Mouse (Mus musculus) naive thymus-derived CD4-positive, alpha-beta T cell, adult 2 months (primary cell): Measurements from ENCODE around the gene Plxdc1.

Source experiments
- DNase-seq: peaks from one replicate; pipeline ENCODE4 v3.0.0-alpha.2; 2011; ENCODE audit warnings: low read depth

Plxdc1 gene

DNA sequence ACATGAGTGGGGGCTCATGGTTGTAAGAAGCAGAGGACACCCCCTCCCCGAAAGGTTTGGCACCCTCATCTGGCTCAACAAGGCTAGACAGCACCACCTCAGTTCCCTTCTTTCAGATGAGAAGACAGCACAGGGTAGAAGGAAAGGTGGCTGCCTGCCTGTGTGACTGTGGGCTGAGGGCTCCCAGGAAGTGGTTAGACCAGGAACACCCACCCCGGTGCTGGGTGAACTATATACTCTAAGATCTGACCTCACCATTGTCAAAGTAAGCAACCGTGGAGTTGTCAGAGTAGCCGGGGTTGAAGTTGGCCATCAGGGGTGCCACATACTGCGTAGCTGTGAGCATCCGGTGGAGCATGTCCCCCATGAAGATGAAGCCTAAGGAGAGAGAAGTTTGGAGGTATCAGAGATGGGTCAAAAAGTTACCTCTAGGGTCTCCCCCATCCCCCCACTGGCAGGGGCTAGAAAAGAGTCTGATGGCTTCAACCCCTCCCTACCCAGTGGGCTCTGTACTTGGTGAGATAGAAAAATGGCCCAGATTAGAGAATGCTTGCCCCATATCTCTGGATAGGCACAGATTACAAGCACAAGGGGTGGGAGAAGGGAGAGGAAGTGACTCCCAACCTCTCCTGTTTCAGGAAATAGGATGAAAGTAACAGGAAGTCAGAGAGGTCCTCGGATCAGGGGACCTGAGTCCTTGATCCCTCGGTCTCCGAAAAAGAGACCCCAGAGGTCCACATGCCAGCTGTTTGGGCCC, 30.9 kb downstream of the Plxdc1 start:
- peak; percentile 70 for DNase-seq

DNA sequence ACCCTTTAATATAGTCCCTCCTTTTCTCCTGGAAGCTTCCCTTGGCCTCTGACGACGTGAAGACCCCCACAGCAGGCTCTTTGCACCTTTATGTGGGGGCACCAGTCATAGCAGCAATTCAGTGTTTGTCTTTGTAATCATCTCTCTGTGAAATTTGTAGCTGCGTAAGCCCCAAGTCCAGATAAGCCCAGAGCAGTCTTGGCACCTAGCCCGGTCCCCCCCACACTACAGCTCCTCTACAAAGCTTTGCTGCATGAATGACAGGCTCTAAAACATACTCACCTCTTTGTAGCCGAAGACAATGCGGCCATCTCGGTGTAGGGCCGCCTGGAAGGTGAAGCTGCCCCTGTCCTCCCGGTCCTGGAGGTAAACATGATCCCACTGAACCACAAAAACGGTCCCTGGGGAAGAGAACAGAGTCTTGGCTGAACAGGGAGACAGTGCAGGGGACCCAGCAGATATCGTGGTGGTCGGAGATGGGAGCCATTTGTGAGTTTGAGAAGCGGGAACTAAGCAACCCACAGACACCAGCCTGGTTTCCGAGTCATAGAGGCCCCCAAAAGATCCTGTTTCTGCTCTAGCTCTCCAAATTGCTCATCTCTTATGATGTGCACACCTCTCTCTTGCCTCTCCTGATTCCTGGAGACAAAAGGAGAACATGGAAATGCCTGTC, 31.6 kb downstream of the Plxdc1 start:
- DNase-seq: no peak

DNA sequence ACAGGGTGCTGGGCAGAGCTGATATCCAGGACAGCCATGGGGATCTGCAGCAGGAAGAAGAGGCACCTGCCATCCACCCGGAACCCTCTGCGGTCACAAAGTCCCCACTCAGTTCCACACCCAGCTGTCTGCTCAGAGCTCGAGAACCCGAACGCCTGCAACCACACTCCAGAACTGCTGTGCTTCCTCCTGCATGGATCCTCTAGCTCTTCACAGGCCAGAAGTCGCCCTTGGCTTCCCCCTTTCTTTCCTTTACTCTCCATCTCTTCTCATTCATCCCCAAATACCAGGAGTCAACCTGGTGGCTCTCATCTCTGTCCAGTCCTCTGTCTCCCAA, 32.3 kb downstream of the Plxdc1 start:
- DNase-seq: no peak

DNA sequence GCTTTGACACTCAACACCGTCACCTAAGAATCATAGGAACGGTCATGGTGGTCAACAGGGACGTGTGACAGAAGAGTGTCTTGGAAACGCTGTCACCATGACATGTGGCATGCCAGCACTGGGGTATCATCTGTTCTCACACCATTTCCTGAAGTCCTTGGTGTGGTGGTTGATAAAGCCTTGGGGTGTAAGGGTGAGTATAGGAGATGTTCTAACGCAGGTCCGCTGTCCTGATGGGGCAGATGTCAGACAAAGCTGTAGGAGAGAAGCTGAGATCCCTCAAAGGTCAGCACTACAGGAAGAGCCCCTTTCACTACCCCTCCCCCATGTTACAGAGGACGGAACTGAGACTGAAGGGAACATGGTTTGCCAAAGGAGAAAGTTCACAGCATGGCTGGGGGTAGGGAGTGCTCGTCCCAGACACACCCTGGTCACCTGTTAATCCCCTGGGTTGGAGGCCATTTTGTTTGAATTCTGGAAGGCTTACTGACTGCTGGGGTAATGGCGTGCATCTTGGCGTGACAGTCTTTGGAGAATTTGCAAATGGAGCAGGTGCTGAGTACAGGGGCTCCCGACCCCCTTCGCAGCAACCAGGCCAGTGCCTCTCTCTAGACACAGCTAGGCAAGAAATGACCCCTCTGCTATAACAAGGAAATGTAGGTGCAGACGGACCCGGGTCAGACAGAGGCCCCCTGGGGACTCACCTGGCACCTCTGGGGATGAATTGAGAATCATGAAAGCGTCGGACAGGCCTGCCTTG, 32.9 kb downstream of the Plxdc1 start:
- no peak for DNase-seq

DNA sequence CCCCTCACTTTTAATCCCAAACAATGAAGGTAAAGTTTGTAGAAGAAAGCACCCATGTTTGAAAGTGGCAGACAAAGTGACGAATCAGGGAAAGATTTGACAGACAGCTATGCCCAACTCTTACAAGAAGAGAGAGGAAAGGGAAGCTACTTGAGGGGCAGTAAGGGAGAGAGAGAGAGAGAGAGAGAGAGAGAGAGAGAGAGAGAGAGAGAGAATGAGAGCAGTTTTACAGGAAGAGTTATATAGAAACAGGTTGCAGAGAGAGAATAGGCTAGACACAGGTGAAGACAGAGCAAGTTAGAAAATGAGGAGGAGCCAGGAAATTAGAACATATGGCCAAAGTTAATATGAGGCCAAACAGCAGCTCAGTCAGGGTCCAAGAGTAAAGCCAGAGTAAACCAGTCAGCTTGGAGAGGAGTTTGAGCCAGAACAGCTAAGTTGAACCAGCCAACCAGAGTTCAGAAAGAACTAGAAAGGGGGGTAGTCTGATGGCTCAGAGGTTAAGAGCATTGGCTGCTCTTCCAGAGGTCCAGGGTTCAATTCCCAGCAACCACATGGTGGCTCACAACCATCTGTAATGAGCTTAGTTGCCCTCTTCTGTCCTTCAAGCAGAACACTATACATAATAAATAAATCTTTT, 33.8 kb downstream of the Plxdc1 start:
- DNase-seq: no peak

DNA sequence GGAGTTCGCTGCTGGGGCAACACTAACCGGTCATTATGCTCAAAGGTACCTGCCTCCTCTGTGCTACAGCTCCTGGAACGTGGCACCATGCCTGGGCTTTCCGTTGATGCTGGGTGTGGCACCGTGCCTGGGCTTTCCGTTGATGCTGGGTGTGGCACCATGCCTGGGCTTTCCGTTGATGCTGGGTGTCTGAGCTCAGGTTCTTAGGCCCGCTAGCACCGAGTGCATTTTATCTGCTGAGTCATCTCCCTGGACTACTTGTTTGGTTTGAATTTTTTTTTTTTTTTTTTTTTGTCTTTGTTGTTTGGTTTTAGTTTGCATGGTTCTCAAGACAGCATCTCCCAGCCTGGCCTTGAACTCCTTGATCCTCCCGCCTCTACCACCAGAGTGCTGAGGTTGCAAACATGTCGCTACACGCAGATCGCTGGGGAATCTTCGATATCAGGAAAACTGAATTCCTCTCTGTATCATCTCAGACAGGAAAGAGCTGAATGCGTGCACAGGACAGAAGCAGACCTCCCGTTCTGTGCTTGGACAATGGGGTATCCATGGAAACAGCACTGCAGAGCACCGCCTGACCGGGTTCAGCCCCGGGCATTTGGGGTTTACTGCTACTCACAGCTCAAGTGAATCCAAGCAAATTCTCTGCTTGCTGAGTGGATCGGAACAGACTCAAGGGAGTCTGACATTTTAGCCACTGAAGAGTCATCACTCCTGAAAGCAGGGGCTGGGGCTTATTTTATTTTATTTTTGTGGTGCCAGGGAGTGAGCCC, 36.4 kb downstream of the Plxdc1 start:
- no peak for DNase-seq

DNA sequence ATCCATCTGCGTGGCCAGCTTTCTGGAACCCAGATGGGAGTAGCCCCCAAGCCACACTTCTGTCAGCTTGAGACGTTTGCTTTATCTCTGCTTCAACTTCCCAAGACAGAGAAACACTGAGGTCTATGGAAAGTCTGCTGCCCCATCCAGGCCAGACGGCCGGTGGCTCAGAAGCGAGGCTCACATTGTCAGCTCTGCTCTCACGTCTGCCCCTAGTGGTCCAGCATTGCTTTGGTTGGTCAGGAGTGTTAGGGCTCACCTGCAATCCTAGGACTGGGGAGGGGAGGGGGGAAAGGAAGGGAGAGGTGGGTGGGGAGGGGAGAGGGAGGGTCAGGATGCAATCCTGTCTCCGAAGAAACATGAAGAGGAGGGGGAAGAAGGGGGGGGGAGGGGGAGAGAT, 38.8 kb downstream of the Plxdc1 start:
- peak; percentile 57 for DNase-seq

DNA sequence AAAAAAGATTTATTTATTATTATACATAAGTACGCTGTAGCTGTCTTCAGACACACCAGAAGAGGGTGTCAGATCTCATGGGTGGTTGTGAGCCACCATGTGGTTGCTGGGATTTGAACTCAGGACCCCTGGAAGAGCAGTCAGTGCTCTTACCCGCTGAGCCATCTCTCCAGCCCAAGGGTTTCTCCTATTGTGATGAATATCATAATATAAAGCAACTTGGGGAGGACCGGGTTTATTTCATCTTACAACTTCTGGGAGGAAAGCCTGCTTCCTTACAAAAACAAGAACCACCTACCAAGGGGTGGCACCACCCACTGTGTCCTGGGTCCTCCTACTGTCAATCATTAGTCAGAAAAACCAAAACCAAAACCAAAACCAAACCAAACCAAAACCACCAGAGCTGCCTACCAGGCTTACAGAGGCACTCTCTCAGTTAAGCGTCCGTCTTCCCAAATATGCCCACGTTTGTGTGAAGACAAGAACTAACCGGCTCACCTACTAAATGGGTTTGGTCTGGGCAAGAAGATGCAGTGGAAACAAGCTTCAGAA, 40.4 kb downstream of the Plxdc1 start:
- DNase-seq: peak; percentile 57

DNA sequence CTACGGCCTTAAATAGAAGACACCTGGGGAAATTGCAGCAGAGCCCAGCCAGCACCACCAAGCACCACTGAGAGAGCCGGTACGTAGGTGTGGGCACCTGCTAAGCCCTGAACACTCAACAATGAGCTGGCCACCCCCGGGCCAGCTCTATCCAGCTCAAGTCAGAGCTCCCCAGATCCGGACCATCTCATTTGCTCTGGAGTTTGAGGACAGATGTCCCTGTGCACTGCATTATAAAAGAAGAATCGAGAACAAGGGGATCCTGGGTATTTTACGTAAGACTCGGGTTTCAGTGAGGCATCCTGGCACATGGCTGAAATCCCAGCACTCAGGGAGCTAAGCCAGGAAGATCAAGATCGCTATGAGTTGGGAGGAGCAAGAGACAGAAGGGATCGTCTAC, 41.2 kb downstream of the Plxdc1 start:
- DNase-seq: no peak

DNA sequence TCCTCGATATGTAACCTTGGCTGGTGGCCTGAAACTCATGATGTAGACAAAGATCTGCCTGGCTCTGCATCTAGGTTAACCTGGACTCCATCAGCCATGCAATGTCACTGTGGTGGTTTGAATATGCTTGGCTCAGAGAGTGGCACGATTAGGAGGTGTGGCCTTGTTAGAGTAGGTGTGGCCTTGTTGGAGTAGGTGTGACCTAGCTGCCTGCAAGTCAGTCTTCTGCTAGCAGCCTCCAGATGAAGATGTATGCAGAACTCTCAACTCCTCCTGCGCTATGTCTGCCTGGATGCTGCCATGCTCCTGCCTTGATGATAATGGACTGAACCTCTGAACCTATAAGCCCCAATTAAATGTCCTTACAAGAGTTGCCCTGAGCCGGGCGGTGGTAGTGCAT, 43.0 kb downstream of the Plxdc1 start:
- no peak for DNase-seq

DNA sequence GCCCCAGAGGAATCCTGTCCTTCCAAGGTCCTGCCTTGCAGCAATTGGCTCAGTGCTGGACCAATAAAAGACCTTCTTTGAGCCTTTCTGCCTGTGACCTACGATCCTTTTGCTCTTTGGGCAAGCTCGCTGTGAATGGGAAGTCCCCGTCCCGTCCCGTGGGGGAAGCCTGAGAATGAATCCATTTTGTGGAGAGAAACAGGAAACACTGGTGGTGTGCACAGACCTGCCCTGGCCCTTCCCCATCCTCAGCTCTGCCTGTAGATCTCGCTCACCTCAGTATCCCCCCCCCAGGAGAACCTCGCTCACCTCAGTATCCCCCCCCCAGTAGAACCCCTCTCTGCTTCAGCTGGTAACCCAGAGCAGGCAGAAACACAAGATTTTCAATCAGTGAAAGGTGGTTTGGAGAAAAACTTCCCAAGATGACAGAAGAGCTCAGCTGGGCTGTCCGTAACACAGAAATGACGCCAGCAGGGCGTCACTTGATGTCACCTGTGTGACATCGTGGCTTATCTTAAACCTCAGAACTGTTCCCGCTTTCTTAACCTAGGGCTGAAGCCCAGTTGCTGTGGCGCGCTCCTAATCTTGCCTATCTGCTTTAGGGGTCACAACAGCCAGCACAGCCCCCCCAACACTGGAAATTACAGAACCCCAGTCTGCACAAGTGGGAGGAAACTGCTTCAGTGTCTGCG, 43.7 kb downstream of the Plxdc1 start:
- peak; percentile 36 for DNase-seq

DNA sequence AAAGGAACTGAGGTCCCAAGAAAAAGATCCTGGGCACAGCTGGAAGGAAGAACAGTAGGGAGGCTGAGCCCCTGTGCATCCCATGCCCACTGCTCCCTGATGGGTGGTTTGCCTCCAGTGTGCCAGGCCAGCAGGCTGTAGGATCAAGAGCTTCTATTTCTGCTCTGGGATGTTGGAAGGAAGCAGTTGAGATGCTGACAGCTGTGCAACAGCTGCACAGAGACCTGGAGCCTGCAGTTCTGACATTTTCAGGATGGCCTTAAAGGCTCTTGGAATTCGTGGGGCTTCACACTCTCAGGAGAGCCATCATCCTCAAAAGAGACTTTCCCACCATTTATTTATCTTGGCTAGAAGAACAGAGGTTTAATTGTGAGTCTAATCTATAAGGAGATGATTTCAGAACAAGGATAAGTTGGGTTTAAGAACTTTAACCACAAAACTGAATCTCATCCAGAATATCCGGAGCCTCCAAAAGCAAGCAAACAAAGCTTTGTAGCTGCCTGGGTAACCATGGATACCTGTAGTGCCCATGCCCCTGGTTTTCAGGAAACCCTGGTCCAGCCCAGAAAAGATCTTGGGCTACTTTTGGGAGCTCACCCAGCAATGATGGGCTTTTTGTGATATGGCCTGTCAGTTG, 48.7 kb downstream of the Plxdc1 start:
- no peak for DNase-seq

DNA sequence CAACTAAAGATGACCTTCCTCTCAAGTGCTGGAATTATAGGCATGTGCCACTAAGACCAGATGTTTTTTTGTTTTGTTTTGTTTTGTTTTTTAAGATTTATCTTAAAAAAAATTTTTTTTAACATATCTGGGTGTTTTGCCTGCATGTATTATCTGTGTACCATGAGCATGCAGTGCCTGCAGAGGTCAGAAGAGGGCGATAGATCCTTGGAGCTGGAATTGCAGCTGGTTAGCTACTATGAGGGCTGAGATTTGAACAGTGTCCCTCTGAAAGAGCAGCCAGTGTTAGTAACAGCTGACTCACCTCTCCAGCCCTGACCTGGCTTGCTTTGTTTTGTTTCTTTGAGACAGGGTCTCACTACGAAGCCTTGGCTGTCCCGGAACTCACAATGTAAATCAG, 49.5 kb downstream of the Plxdc1 start:
- peak; percentile 87 for DNase-seq

DNA sequence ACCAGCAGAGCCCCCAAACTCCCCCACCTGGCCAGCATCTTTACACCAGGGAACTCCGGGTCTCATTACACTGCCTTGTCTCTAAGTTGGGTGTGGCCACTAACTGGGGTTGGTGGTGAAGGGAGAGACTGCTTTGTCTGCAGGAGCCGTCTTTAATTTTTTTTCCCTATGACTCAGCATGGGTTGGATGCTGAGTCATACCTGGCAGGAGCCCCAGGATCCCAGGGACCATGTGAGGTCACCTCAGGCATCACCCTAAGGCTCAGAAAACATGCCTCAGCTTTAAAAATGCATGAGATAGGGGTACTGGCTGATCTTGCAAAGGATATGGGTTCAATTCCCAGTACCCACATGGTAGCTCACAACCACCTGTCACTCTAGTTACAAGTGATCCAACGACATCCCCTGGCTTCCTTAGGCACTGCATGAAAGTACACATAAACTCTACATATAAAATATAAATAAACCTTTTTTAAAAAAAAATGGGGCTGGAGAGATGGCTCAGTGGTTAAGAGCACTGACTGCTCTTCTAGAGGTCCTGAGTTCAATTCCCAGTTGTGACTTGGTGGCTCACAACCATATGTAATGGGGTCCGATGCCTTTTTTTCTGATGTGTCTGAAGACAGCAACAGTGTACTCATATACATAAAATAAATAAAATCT, 50.2 kb downstream of the Plxdc1 start:
- no peak for DNase-seq

DNA sequence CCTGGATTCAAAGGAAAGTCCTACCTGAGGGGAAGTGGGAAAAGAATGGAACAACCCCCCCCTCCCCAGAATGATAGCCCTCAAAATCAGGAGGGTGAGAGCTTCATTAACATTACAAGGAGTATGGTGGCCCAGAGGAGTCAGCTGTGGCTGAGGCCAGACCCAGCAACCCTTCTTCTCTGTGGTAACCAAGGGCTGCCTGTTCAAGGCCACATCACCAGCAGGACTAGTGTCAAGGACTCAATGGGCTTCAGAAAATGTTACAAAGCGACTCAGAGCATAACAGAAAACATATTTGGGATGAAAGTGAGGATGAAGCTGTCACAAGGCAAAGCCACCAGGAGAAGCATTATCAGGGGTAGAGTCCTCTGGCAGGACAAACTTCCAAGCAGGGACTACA, 52.7 kb downstream of the Plxdc1 start:
- no peak for DNase-seq

DNA sequence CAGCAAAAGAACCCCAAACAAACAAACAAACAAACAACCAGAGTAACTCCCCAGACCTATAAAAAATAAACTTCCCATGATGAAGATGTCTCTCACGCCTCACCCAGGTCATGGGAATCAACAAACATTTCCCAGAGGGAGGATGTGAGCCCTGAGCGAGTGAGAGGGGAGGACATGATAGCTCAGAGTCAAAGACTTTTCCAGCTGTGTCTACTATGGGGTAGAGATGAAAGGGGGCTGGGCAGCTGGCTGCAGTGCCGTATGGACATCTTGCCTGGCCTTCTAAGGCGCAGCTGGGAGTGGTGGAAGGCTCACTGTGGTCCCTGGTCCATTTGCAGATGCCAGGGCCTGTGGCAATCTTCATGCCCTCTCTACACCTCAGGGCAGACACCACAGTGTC, 57.3 kb downstream of the Plxdc1 start:
- DNase-seq: no peak

DNA sequence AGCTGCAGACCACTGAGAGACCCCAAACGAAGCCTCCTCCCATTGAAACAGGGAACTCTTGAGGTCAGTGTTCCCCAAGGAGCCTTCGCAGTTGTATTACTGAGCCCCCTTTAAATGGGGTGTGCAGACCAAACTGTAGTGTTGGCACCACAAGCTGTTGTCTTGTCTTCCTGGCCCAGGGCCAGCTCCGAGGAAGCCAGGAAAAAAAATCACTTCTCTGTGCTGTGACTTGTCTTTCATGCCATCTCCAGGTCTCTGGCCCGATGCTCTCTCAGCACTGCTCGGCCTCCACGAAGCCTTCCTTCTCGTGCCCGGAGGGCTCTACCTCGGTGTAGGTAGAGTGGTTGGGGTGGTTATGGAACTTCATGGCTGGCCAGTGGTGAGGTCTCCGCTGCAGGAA, 62.0 kb downstream of the Plxdc1 start:
- DNase-seq: no peak

DNA sequence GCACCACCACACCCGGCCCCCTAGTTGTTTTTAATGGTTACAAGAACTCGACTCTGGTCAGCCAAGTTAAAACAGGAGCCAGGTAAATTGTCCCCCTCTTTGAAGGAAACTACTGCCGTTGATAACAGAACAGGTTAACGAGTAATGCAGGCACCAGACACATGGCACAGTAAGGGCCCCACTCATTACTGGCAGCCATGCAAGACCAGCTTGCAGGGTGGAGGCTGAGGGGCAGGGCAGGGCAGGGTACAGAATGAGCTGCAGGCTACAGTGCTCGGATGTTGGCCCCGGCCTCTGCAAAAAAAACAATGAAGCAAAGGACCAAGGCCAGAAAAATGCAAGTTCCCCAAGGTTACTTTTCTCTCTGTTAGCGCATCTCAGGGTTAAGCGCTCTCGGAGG, 62.6 kb downstream of the Plxdc1 start:
- DNase-seq: no peak

DNA sequence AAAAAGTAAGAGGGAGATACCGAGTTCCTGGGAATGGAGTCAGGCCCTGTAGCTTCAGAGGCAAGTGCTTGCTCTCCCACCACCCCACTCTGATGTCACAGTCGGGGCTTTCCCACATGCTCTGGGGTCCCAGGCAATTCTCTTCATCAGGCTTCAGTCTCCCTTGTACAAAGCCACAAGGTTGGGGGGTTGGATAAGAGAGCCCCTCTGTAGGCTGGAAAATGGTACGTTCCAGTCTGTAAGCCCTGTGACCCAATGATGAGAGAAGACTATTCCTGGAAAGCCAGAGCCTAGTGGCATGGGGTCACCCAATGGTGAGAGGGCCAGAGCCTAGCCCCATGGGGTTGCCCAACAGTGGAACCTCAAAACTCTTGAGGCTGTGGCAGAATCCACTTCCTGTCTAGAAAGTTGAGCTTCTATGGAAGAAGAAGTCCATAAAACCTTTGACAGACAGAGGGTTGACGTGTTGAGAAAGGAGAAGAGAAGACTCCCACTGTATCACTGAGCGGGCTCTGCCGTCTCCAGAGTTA, 70.2 kb downstream of the Plxdc1 start:
- no peak for DNase-seq

DNA sequence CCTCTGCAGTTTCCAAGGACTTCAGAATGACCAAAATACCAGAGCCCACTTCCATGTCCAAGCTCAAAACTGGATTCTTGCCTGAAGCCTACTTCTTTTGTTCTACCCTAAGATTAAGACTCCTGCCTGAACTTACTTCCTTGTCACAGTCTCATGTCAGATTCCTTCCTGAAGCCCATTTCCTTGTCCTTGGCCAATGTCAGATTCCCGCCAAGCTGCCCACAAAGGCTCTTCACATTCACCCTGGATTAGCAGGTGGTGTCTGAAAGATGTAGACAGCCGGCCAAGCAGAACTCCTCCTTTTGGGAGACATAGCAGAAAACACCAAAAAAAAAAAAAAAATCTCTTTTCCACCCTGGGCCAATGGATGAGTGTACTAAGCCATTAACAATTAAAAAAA, 70.8 kb downstream of the Plxdc1 start:
- DNase-seq: no peak
